Mouse (Mus musculus) mouse embryonic stem cell (cell line): ENCODE measurements around the gene Adrm1.
"Not testable (repeated sequence)": the region's sequence is repeated elsewhere in the genome, so short reads cannot be mapped to it uniquely, and the experiment has no call there.

Source experiments
- in situ Hi-C, 2 experiments: fragments of 300-500 bp; cut with MboI; formaldehyde crosslinking; loops; 1 replicate in 1 of 2; 3 replicates in 1 of 2; pipeline ENCODE4 v1.14.3; 2019 to 2020; ENCODE audit warnings: low sequenced_read_pairs in 2 of 2, low pct_unique_long_range_greater_than_20kb in 1 of 2, mixed read lengths in 1 of 2; ENCODE audit not compliant: unreplicated experiment in 1 of 2

Adrm1 gene

GRCm38 (mm10) chr2:180170806-180171521 lies at the start of gene Adrm1:
Gene Adrm1 (plus strand): TSS chr2:180171485.
- in situ Hi-C loops, result no loop called here

DNA sequence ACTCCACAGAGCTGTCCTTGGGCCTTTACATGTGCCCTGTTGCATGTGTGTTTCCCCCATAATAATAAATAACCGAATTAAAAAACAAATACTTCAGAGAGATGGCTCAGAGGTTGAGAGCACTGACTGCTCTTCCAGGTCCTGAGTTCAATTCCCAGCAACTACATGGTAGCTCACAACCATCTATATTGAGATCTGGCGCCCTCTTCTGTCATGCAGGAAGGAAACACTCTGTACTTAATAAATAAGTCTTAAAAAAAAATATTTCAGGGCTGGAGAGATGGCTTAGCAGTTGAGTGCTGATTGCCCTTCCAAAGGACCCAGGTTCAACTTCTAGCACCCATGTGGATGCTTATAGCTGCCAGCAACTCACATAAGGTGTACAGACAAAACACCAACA lies 47.1 kb upstream of the Adrm1 start:
- in situ Hi-C loops, result no loop called here

DNA sequence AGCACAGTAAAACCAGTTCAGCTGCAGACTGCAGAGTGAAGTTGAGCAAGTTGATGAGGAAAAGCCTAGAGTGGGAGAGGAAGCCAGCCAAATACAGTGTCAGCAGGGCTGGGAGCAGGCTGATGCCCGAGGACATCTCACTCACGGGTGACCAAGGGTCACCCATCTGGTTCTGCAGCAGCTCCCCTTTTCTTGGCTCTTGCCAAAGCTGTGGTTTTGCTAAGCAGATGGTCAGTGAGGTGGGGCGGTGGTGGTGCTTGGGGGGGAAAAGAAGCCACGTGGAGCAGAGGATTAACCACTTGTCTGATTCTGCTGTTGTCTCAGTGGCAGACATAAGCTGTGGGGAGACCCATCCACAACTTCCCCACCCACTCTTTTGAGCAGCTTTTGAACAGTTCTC lies 45.1 kb upstream of the Adrm1 start:
- in situ Hi-C loops, result no loop called here

GRCm38 (mm10) chr2:180127675-180128074 lies 43.6 kb upstream of the Adrm1 start:
- in situ Hi-C loops, result no loop called here

GRCm38 (mm10) chr2:180133231-180133630 lies 38.1 kb upstream of the Adrm1 start:
- in situ Hi-C loops, result no loop called here

DNA sequence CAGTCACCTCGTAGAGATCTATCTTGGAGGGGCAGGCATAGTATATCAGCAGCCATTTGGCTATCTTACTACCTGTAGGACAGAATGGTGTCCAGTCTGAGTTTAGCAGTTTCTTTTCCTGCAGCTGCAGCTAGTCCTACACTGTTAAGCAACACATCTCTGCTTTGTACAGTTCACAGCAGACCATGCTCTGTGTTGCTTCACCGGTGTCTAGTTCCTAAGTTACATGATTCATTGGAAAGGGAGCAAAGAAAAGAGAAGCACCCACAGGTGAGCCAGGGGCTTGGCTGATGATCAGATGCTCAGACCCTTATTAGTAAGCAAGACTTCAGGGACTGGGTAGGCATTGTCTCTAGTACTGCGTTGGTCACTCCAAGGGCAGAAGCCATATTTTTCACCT lies 37.4 kb upstream of the Adrm1 start:
- in situ Hi-C loops, result no loop called here

- in situ Hi-C loops, result no loop called here
These were observed 35.9 kb upstream of the Adrm1 start for GRCm38 (mm10) chr2:180135414-180135813.

DNA sequence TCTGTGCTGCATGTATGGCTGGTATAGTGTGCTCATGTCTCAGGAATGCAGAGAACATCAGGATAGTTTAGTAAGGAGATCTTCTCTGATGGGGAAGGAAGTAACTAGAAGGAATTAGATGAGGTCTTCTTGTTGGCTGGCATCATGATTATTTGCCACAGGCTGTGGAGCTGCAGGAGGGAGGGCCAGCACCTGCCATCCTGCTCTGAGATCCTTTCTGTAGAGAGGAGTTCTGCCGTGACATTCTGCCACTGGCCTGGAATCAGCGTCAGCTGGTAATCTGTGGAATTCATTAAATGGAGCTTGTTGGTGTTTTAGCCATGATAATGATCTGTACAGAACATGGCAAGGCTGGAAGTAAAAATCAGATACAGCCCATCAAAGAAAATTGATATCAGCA lies 25.2 kb upstream of the Adrm1 start:
- in situ Hi-C loops, result no loop called here

GRCm38 (mm10) chr2:180147379-180147778 lies 23.9 kb upstream of the Adrm1 start:
- in situ Hi-C loops, result no loop called here

- in situ Hi-C loops, result no loop called here
These were observed 22.7 kb upstream of the Adrm1 start for GRCm38 (mm10) chr2:180148551-180148950.

DNA sequence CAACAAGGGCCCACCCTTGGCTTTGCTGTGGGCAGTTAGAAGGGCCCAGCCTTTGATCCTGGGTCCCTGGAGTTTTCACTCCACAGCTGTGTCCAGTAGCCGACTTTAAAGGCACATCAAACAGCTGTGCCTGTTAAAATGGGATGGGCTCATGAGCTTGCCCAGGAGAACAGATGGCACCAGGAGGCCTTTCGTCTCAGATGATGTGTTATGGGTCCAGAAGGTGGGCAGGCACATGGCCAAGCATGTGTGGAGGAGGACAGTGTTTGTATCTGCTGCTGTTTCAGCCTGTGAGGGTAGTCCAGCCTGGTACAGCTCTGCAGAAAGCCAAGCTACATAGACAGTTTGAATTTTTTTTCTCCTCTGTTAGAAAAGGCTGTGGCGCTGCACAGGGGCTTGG lies 16.5 kb upstream of the Adrm1 start:
- in situ Hi-C loops, result no loop called here

- in situ Hi-C loops, result no loop called here
These were observed 12.7 kb upstream of the Adrm1 start for GRCm38 (mm10) chr2:180158627-180159026.

DNA sequence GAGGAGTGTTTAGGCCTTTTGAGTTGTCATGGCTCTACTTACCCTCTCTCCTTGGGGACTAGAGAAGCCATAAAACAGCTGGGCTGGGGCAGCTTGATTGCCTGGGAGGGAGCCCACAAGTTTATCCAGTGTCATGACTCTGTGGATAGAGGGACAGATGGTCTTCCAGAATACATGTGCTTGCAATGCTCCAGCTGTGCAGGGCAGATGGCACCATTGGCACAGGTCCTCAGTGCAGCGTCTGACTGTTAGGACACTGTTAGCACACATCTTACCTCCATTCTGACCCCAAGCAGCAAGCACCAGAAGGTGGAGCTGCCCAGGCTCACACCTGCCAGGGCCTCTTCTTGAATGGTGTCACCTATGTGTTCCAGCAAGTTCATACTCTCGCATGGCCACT lies 5.4 kb upstream of the Adrm1 start:
- in situ Hi-C loops, result no loop called here

GRCm38 (mm10) chr2:180166869-180167268 lies 4.4 kb upstream of the Adrm1 start:
- in situ Hi-C loops, result no loop called here

DNA sequence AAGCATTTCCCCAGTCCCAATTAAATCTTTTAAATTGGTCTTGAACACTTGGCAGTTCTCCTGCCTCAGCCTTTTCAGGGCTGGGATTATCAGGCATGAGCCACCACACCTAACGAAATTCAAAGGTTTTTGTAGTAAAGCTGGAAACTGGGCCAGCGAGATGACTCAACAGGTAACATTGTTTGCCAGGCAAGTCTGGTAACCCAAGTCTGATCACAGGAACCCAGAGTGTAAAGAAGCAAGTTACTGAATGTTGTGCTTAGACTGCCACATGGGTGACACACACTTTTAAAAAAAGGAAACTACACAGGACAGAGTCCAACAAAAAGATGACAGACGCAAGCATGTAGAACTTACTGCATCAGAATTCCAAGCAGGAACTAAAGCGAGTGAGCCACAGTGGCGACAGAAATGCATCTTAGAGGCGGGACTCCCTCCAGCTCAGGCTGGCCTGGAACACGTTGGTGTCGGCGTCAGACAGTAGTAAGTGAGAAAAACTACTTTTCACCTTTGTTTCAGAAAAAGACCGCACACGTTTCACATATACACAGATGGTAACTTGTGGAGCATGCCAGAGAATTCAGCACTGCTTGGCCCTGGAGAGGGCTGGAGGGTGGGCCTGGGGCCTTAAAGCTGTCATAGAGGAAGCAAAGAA lies 1.0 kb upstream of the Adrm1 start:
- in situ Hi-C loops, result no loop called here

DNA sequence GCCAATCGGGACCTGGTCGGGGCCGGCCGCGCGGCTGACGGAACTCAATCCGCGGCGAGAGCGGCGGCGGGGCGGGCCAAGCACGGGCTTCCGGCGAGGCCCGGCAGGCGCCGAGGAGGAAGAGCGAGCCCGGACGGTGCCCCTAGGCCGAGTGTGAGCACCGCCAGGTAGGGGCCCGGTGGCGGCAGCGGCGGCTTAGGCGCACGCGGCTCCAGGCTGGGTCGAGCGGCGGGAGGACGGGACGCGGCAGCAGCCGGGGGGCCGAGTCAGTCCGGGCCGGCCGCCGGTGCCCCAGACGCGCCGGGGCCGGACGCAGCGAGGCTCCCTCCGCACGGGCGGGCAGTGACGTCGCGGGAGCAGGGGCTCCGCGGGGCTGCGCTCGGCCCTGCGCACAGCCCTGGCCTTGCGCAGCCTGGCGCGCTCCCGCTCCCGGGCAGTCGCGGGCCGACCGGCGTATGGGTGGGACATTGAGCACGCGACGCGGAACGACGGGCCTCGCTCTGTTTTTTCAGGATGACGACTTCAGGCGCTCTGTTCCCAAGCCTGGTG lies 311 bp downstream of the Adrm1 start:
- in situ Hi-C loops, result no loop called here

GRCm38 (mm10) chr2:180172152-180172551 lies 867 bp downstream of the Adrm1 start:
- in situ Hi-C loops, result no loop called here

- in situ Hi-C loops, result no loop called here
These were observed 1.9 kb downstream of the Adrm1 start for GRCm38 (mm10) chr2:180173163-180173562.

DNA sequence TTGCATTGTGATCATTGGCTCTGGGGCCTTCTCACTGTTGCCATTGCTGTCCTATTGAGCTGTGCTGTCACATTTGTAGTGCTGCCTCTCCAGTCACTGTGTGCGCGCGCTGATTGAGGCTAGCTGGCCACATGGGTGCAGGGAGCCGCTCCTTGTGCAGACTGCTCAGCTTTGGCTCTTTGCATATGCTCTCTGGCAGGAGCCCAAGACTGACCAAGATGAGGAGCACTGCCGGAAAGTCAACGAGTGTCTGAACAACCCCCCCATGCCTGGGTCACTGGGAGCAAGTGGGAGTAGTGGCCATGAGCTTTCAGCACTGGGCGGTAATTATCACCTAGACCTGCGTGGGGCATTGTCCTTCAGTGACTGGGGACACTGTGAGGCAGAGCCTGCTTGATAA lies 2.4 kb downstream of the Adrm1 start:
- in situ Hi-C loops, result not testable (repeated sequence)

- in situ Hi-C loops, result no loop called here
These were observed 2.8 kb downstream of the Adrm1 start for GRCm38 (mm10) chr2:180174121-180174520.
